Mouse (Mus musculus): Measurements from ENCODE around the gene Cdc16. TPM values are rescaled to one million over a fixed set of nuclear protein-coding genes. Genes with fewer than 3 reads are reported as not detected.
A peak's percentile ranks its signal among the peaks of the same experiment; 100 is the strongest.
"Not testable (repeated sequence)": the region's sequence is repeated elsewhere in the genome, so short reads cannot be mapped to it uniquely, and the experiment has no call there.

Cdc16 gene
- polyA plus RNA-seq (2015; fragmentation: Nextera tagmentation; extraction: Ambion mirVana) = 180 and 181 TPM in 2 replicates

DNA sequence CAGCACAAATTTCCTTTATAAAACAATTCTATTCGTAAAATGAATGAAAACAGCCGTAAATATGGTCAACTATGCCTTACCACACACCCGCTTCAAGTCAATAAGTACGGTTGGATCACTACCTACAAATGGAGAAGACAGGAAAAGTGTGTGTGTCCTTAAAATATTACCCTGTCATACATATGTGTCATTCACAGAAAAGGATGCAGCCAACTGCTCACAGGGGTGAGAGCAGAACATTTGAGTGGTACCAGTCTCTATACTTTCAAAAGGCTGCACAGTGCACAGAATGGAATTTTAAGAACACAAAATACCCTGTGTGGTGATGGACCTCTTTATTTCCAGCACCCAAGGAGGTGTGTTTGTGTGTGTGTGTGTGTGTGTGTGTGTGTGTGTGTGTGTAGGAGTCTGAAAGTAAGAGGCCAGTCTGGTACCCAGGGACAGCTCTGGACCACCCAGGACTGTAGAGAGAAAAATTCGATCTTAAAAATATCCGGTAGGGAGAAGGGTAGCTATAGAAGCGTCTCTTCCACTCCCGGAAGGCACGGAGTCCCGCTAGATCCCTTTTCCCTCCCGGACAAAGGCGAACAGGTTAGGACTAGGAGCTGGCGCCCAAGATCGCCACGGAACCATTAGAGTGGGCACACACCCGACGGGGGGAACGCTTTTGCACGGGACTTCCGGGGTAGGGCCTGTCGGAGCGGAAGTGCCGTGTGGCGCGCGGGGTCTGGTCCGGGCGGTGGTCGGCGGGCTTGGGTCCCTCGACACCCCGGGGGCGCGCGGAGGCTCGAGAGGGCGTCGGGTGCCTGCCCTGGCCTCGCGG lies at the start of gene Cdc16:
Gene Cdc16 (plus strand): TSS at position 695 of the 823 bp plus-strand sequence.
- Histone ChIP-seq H3K36me3 (ENCODE audit: insufficient read depth, low read length) (peaks cover 11% of the 10 kb centered on the region), H3K9me3 (ENCODE audit: low read length) (no peaks in the 10 kb centered on the region), H3K4me1 (ENCODE audit: insufficient read depth, low read length) (peaks cover 17% of the 10 kb centered on the region), H3K4me2 (replicated peaks; ENCODE audit: low read depth, low read length) (peak within 1 kb of the TSS; percentile 70), H3K9ac (replicated peaks; ENCODE audit: low read length) (peak within 1 kb of the TSS; percentile 93), H3K27ac (ENCODE audit: low read length) (peak within 1 kb of the TSS; percentile 83), H3K27me3 (ENCODE audit: insufficient read depth, low read length) (no peaks in the 10 kb centered on the region), H3K4me3 (ENCODE audit: low read length) (peak within 1 kb of the TSS; percentile 76)
- ATAC-seq (ENCODE audit: low FRiP score, low TSS enrichment) = peak; percentile 97
- WGBS = 9% methylated on average over 32 of the region's 40 CpGs

DNA sequence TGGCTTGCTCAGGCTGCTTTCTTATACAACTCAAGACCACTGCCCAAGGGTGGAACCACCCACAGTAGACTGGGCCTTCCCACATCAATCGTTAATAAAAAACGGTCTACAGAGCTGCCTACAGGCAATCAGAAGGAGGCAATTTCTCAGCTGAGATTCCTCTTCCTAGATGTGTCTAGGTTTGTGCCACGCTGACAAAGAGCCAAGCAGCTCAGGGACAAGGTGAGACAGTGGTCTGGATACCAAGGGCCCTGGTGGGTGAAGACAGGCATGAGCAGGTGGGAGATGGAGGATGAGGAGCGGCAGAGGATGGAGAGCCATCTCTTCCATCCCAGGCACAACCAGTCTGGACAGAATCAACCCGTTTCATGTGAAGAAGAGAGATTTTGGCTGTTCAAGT lies 49.0 kb upstream of the Cdc16 start:
- H3K9ac ChIP-seq (replicated peaks; ENCODE audit: low read length) = no peak overlapping the region
- H3K27ac ChIP-seq (ENCODE audit: low read length) = no peak overlapping the region
- 85% methylated on average over 5 of the region's 5 CpGs for WGBS
- ATAC-seq (ENCODE audit: low FRiP score, low TSS enrichment) = no peak
- H3K4me2 ChIP-seq (replicated peaks; ENCODE audit: low read depth, low read length) = no peak overlapping the region
- H3K4me1 ChIP-seq (ENCODE audit: insufficient read depth, low read length) = peaks cover 5% of the 10 kb centered on the region
- no peaks in the 10 kb centered on the region for H3K36me3 ChIP-seq (ENCODE audit: insufficient read depth, low read length)
- no peak overlapping the region for H3K4me3 ChIP-seq (ENCODE audit: low read length)
- no peaks in the 10 kb centered on the region for H3K27me3 ChIP-seq (ENCODE audit: insufficient read depth, low read length)
- no peaks in the 10 kb centered on the region for H3K9me3 ChIP-seq (ENCODE audit: low read length)

DNA sequence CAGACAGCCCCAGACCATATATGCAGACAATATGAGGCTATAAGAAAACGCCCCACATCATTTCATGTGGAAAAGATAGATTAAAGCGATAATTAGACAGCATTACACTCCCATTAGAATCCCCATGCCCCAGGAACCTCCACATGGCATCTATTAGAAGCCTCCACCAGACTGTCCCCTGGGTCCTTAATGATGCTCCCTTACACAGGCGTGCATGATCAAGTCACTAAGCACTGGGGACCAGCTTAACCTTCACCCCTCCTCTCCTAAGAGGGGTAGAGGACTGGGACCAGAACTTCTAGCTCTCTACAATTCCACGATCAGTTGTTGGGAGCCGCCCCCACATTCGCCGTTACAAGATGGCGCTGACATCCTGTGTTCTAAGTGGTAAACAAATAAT lies 38.5 kb upstream of the Cdc16 start:
- H3K27ac ChIP-seq (ENCODE audit: low read length) = no peak overlapping the region
- WGBS = 87% methylated on average over 8 of the region's 8 CpGs
- ATAC-seq (ENCODE audit: low FRiP score, low TSS enrichment) = no peak

DNA sequence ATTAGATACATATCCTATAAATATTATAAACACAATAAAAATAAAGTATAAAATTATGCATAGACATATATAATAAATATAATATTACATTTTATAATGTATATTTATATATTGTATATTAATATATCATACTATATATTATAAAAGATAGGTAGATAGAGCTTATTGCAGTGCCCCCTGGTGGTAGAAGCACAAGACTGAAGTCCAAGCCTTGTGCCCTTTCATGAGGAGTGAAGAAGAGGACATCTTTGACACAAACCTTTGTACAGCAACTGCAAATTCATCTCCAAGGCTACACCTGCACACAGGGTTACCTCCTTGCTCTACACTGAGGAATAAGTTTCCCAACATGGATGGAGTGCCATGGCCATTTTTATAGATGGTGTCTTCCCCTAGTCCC lies 31.8 kb upstream of the Cdc16 start:
- Histone ChIP-seq H3K27ac (ENCODE audit: low read length) (no peak overlapping the region), H3K4me2 (replicated peaks; ENCODE audit: low read depth, low read length) (no peak overlapping the region), H3K9ac (replicated peaks; ENCODE audit: low read length) (no peak overlapping the region), H3K4me1 (ENCODE audit: insufficient read depth, low read length) (no peaks in the 10 kb centered on the region), H3K4me3 (ENCODE audit: low read length) (no peak overlapping the region), H3K9me3 (ENCODE audit: low read length) (no peaks in the 10 kb centered on the region), H3K27me3 (ENCODE audit: insufficient read depth, low read length) (no peaks in the 10 kb centered on the region), H3K36me3 (ENCODE audit: insufficient read depth, low read length) (no peaks in the 10 kb centered on the region)
- no peak for ATAC-seq (ENCODE audit: low FRiP score, low TSS enrichment)

More for the DNA sequence above, 38.5 kb upstream of the Cdc16 start:
- Histone ChIP-seq H3K4me2 (replicated peaks; ENCODE audit: low read depth, low read length) (no peak overlapping the region), H3K4me1 (ENCODE audit: insufficient read depth, low read length) (no peaks in the 10 kb centered on the region), H3K4me3 (ENCODE audit: low read length) (no peak overlapping the region), H3K36me3 (ENCODE audit: insufficient read depth, low read length) (no peaks in the 10 kb centered on the region), H3K9me3 (ENCODE audit: low read length) (no peaks in the 10 kb centered on the region), H3K27me3 (ENCODE audit: insufficient read depth, low read length) (no peaks in the 10 kb centered on the region), H3K9ac (replicated peaks; ENCODE audit: low read length) (no peak overlapping the region)

DNA sequence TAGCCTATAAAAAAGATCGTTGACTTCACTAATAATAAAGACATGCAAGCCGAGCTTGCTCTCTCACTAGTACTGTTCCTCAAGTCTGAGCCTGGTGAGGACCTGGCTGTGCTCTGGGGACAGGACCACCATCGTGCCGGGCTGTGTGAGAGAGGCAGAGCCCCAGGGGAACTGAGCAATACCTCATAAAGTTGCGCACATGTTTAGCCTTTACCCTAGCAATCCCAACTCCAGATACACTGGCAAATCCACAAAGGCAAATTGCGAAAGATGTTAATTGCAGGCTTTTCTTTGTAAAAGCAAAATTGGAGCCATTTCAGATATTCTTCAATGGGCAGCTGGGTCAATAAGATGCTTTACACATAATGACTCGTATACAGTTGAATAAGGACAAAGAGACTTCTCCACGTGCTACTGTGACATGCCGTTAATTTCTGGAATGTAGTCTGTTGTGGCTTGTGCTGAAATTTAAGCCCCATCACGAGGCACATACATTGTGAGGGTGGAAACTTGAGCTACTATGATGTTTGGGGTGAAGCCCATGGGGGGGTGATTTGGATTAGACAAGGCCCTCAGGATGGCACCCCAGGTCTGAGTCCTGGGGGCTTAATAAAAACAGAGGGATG lies 29.9 kb upstream of the Cdc16 start:
- H3K27ac ChIP-seq (ENCODE audit: low read length) = no peak overlapping the region
- no peak overlapping the region for H3K4me3 ChIP-seq (ENCODE audit: low read length)
- no peaks in the 10 kb centered on the region for H3K9me3 ChIP-seq (ENCODE audit: low read length)
- H3K4me1 ChIP-seq (ENCODE audit: insufficient read depth, low read length) = no peaks in the 10 kb centered on the region
- H3K36me3 ChIP-seq (ENCODE audit: insufficient read depth, low read length) = no peaks in the 10 kb centered on the region
- WGBS = 45% methylated on average over 10 of the region's 10 CpGs
- H3K9ac ChIP-seq (replicated peaks; ENCODE audit: low read length) = no peak overlapping the region
- no peak overlapping the region for H3K4me2 ChIP-seq (replicated peaks; ENCODE audit: low read depth, low read length)
- no peaks in the 10 kb centered on the region for H3K27me3 ChIP-seq (ENCODE audit: insufficient read depth, low read length)
- ATAC-seq (ENCODE audit: low FRiP score, low TSS enrichment) = no peak

DNA sequence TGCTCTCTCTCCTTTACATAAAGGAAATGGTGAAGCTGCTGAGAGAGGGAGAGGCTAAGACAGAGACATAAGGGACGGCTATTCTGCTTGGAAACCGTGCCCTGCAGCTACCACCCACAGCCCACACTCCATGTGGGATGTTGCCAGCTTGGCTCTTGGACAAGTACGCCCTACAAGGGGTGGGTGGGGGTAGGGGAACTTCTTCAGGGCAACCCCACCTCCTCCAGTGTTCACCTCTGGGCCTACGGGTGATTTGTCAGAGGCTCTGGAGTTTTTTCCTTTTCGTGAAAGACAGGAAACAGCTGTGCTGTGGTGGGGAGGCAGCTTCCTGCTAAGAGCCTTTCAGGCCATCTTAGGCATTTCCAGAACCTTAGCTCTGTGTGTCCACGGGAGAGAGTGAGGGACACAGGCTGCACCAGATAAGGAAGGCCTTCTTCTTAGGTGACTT lies 17.1 kb upstream of the Cdc16 start:
- peak overlapping the region; percentile 87 for H3K27ac ChIP-seq (ENCODE audit: low read length)
- no peak overlapping the region for H3K4me3 ChIP-seq (ENCODE audit: low read length)
- peak overlapping the region; percentile 26; the same call in 1 of the 2 replicates for H3K9ac ChIP-seq (replicated peaks; ENCODE audit: low read length)
- H3K27me3 ChIP-seq (ENCODE audit: insufficient read depth, low read length) = no peaks in the 10 kb centered on the region
- peak overlapping the region; percentile 36 for H3K4me2 ChIP-seq (replicated peaks; ENCODE audit: low read depth, low read length)
- H3K4me1 ChIP-seq (ENCODE audit: insufficient read depth, low read length) = peaks cover 9% of the 10 kb centered on the region; the same call in 1 of the 2 replicates
- H3K36me3 ChIP-seq (ENCODE audit: insufficient read depth, low read length) = no peaks in the 10 kb centered on the region
- ATAC-seq (ENCODE audit: low FRiP score, low TSS enrichment) = peak; percentile 84
- H3K9me3 ChIP-seq (ENCODE audit: low read length) = no peaks in the 10 kb centered on the region
- 5% methylated on average over 6 of the region's 6 CpGs for WGBS

DNA sequence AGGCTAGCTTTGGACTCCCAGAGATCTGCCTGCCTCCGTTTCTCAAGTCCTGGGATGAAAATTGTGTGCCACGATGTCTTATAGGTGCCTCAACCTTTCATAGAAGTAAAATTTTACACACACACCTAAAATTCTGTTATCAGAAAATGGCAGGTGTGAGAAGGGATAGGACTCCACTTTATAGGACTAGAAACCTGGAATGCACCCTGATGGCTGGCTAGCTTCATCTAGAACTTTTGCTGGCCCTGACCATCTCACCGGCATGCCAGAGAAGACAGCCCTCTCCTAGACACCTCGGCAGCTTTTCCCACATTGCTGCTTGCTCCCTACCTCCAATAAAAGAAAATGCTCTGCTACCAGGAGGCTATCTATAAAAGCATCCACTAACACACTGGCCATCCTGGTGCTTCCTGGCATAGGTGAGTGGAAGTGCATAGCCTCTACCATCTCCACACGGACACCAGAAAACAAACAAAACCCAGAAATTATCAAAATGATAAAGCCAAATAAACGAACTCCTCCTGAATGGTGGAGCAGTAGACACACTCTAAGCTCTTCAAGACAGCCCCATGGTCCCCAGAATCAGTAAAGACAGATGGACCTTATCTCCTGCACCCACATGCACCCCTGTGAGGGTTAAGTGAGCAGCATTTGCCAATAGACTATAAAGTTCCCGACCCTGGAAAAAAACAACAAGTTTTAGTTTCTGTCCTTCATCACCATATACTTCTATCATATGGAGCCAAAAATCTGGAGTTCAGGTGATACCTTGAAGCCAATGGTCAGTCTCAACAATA lies 16.5 kb upstream of the Cdc16 start:
- ATAC-seq (ENCODE audit: low FRiP score, low TSS enrichment) = no peak
- H3K9ac ChIP-seq (replicated peaks; ENCODE audit: low read length) = no peak overlapping the region
- no peak overlapping the region for H3K4me3 ChIP-seq (ENCODE audit: low read length)
- no peaks in the 10 kb centered on the region for H3K27me3 ChIP-seq (ENCODE audit: insufficient read depth, low read length)
- H3K9me3 ChIP-seq (ENCODE audit: low read length) = no peaks in the 10 kb centered on the region
- no peaks in the 10 kb centered on the region for H3K36me3 ChIP-seq (ENCODE audit: insufficient read depth, low read length)
- peak overlapping the region; percentile 36 for H3K4me2 ChIP-seq (replicated peaks; ENCODE audit: low read depth, low read length)
- peaks cover 13% of the 10 kb centered on the region; the same call in 1 of the 2 replicates for H3K4me1 ChIP-seq (ENCODE audit: insufficient read depth, low read length)
- peak overlapping the region; percentile 87 for H3K27ac ChIP-seq (ENCODE audit: low read length)
- 75% methylated on average over 7 of the region's 7 CpGs for WGBS

DNA sequence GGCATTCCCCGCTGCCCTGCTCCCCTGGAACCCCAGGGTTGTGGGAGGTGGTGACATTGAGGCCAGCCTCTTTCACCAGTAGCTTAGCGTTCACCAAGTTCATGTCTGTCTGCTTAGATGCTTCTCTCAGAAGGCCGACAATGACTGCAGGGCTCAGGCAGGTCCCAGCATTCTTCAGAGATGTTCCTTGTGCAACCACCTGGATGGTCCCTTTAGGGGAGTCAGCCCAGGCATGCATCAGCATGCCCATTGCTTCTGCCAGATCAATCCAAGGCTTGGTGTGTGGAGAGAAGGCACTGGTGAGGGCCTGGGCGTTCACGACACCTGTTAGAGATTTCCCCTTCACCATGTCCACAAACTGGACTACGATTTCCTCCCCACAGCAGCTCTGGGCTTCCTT lies 11.3 kb upstream of the Cdc16 start:
- H3K9me3 ChIP-seq (ENCODE audit: low read length); H3K27ac ChIP-seq (ENCODE audit: low read length); ATAC-seq (ENCODE audit: low FRiP score, low TSS enrichment); H3K4me3 ChIP-seq (ENCODE audit: low read length); H3K36me3 ChIP-seq (ENCODE audit: insufficient read depth, low read length); H3K4me2 ChIP-seq (replicated peaks; ENCODE audit: low read depth, low read length); H3K27me3 ChIP-seq (ENCODE audit: insufficient read depth, low read length); H3K9ac ChIP-seq (replicated peaks; ENCODE audit: low read length): not testable (repeated sequence)
- WGBS = 89% methylated on average over 5 of the region's 6 CpGs
- H3K4me1 ChIP-seq (ENCODE audit: insufficient read depth, low read length) = peaks cover 16% of the 10 kb centered on the region

DNA sequence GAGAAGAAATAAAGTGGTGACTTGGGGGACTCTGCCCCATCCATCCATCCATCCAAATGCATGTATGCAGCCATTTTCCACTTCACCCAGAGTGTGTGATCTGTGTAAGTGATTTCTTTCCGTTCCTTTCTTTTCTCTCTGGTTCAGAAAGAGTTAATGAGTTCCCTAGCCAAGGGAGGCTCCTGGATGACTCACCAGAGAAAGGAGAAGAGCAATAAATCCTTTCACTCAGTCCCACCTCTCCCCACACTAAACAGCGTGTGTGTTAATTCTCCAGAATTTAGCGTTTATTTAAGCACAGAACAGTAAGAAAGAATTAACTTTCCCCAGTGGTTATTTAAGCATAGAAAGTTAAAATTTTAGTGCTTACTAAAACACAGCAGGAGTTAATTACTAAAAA lies 9.8 kb upstream of the Cdc16 start:
- H3K4me1 ChIP-seq (ENCODE audit: insufficient read depth, low read length) = peaks cover 16% of the 10 kb centered on the region
- no peak overlapping the region; the same call in 1 of the 2 replicates for H3K9ac ChIP-seq (replicated peaks; ENCODE audit: low read length)
- 4% methylated on average over 3 of the region's 3 CpGs for WGBS
- H3K36me3 ChIP-seq (ENCODE audit: insufficient read depth, low read length) = no peaks in the 10 kb centered on the region
- no peak overlapping the region for H3K27ac ChIP-seq (ENCODE audit: low read length)
- 0 out of 2 replicates have a peak overlapping the region, but pooled peaks have one; percentile 3 for H3K4me2 ChIP-seq (replicated peaks; ENCODE audit: low read depth, low read length)
- no peak overlapping the region for H3K4me3 ChIP-seq (ENCODE audit: low read length)
- H3K9me3 ChIP-seq (ENCODE audit: low read length) = no peaks in the 10 kb centered on the region
- ATAC-seq (ENCODE audit: low FRiP score, low TSS enrichment) = peak; percentile 65; the same call in 1 of the 2 replicates
- H3K27me3 ChIP-seq (ENCODE audit: insufficient read depth, low read length) = no peaks in the 10 kb centered on the region

Data from kidney, embryonic 16.5 days (tissue).